Mouse (Mus musculus): Measurements from ENCODE around the gene Brd1. TPM values are rescaled to one million over a fixed set of nuclear protein-coding genes. Genes with fewer than 3 reads are reported as not detected.

Brd1 gene
- polyA plus RNA-seq, 1 experiment from 2014 or later, result 5.6 TPM

- no peak for TF ChIP-seq EP300 (IDR thresholded peaks at IDR 0.05; ENCODE audit: low read depth)
- TF ChIP-seq CTCF (IDR thresholded peaks at IDR 0.05; ENCODE audit: low read depth), result no peak
- Histone ChIP-seq H3K27me3 (ENCODE audit: insufficient read depth, low read length) (no peaks in the 10 kb centered on the region), H3K9ac (replicated peaks) (no peak overlapping the region), H3K4me3 (ENCODE audit: low read depth, low read length) (no peak overlapping the region), H3K9me3 (ENCODE audit: low read length) (no peaks in the 10 kb centered on the region), H3K4me1 (ENCODE audit: insufficient read depth) (no peaks in the 10 kb centered on the region), H3K4me2 (ENCODE audit: low read depth, low read length) (no peak overlapping the region), H3K36me3 (replicated peaks; ENCODE audit: insufficient read depth, low read length) (peaks cover 64% of the 10 kb centered on the region), H3K27ac (ENCODE audit: low read depth) (no peak overlapping the region)
- ATAC-seq (no peak), DNase-seq (no peak)
- WGBS (ENCODE audit: insufficient replicate concordance), result 87% methylated on average over 10 of the region's 10 CpGs
Measured at GRCm38 (mm10) chr15:88688120-88688519, 45.9 kb downstream of the Brd1 start.

- no peak overlapping the region for H3K4me3 ChIP-seq (ENCODE audit: low read depth, low read length)
- WGBS (ENCODE audit: insufficient replicate concordance), result 80% methylated on average over 5 of the region's 5 CpGs
- no peak for DNase-seq
- TF ChIP-seq CTCF (IDR thresholded peaks at IDR 0.05; ENCODE audit: low read depth), result no peak
- no peak for TF ChIP-seq EP300 (IDR thresholded peaks at IDR 0.05; ENCODE audit: low read depth)
- no peaks in the 10 kb centered on the region for H3K27me3 ChIP-seq (ENCODE audit: insufficient read depth, low read length)
- H3K9me3 ChIP-seq (ENCODE audit: low read length), result no peaks in the 10 kb centered on the region
- no peak for ATAC-seq
- H3K4me1 ChIP-seq (ENCODE audit: insufficient read depth), result no peaks in the 10 kb centered on the region
- no peak overlapping the region for H3K9ac ChIP-seq (replicated peaks)
- H3K4me2 ChIP-seq (ENCODE audit: low read depth, low read length), result no peak overlapping the region
- H3K27ac ChIP-seq (ENCODE audit: low read depth), result no peak overlapping the region
- H3K36me3 ChIP-seq (replicated peaks; ENCODE audit: insufficient read depth, low read length), result peaks cover 56% of the 10 kb centered on the region
Measured at GRCm38 (mm10) chr15:88686725-88687124, 47.3 kb downstream of the Brd1 start.

GRCm38 (mm10) chr15:88684039-88684438 is 50.0 kb downstream of the Brd1 start:
- H3K27me3 ChIP-seq (ENCODE audit: insufficient read depth, low read length), result no peaks in the 10 kb centered on the region
- no peaks in the 10 kb centered on the region for H3K9me3 ChIP-seq (ENCODE audit: low read length)
- no peak for ATAC-seq
- H3K4me2 ChIP-seq (ENCODE audit: low read depth, low read length), result no peak overlapping the region
- no peak overlapping the region for H3K27ac ChIP-seq (ENCODE audit: low read depth)
- H3K9ac ChIP-seq (replicated peaks), result no peak overlapping the region
- DNase-seq, result no peak
- H3K36me3 ChIP-seq (replicated peaks; ENCODE audit: insufficient read depth, low read length), result peaks cover 31% of the 10 kb centered on the region
- 83% methylated on average over 6 of the region's 6 CpGs for WGBS (ENCODE audit: insufficient replicate concordance)
- TF ChIP-seq EP300 (IDR thresholded peaks at IDR 0.05; ENCODE audit: low read depth) (no peak), CTCF (IDR thresholded peaks at IDR 0.05; ENCODE audit: low read depth) (no peak)
- H3K4me1 ChIP-seq (ENCODE audit: insufficient read depth), result no peaks in the 10 kb centered on the region
- H3K4me3 ChIP-seq (ENCODE audit: low read depth, low read length), result no peak overlapping the region

GRCm38 (mm10) chr15:88680931-88681330 is 53.1 kb downstream of the Brd1 start:
- Histone ChIP-seq H3K4me3 (ENCODE audit: low read depth, low read length) (no peak overlapping the region), H3K27me3 (ENCODE audit: insufficient read depth, low read length) (no peaks in the 10 kb centered on the region)
- no peak for DNase-seq

GRCm38 (mm10) chr15:88677568-88677967 is 56.5 kb downstream of the Brd1 start:
- Histone ChIP-seq H3K4me1 (ENCODE audit: insufficient read depth) (no peaks in the 10 kb centered on the region), H3K27ac (ENCODE audit: low read depth) (no peak overlapping the region), H3K9ac (replicated peaks) (no peak overlapping the region), H3K9me3 (ENCODE audit: low read length) (no peaks in the 10 kb centered on the region), H3K4me3 (ENCODE audit: low read depth, low read length) (no peak overlapping the region), H3K4me2 (ENCODE audit: low read depth, low read length) (no peak overlapping the region), H3K27me3 (ENCODE audit: insufficient read depth, low read length) (no peaks in the 10 kb centered on the region), H3K36me3 (replicated peaks; ENCODE audit: insufficient read depth, low read length) (no peaks in the 10 kb centered on the region)
- 71% methylated on average over 5 of the region's 5 CpGs for WGBS (ENCODE audit: insufficient replicate concordance)
- no peak for TF ChIP-seq EP300 (IDR thresholded peaks at IDR 0.05; ENCODE audit: low read depth)
- TF ChIP-seq CTCF (IDR thresholded peaks at IDR 0.05; ENCODE audit: low read depth), result no peak
- no peak for DNase-seq
- ATAC-seq, result no peak

More at GRCm38 (mm10) chr15:88680931-88681330, 53.1 kb downstream of the Brd1 start:
- no peak for ATAC-seq
- Histone ChIP-seq H3K4me2 (ENCODE audit: low read depth, low read length) (no peak overlapping the region), H3K9ac (replicated peaks) (no peak overlapping the region), H3K36me3 (replicated peaks; ENCODE audit: insufficient read depth, low read length) (peaks cover 4% of the 10 kb centered on the region), H3K9me3 (ENCODE audit: low read length) (no peaks in the 10 kb centered on the region), H3K27ac (ENCODE audit: low read depth) (no peak overlapping the region), H3K4me1 (ENCODE audit: insufficient read depth) (no peaks in the 10 kb centered on the region)
- TF ChIP-seq CTCF (IDR thresholded peaks at IDR 0.05; ENCODE audit: low read depth) (no peak), EP300 (IDR thresholded peaks at IDR 0.05; ENCODE audit: low read depth) (no peak)
- WGBS (ENCODE audit: insufficient replicate concordance), result 56% methylated on average over 5 of the region's 5 CpGs

GRCm38 (mm10) chr15:88675998-88676397 is 58.0 kb downstream of the Brd1 start:
- H3K36me3 ChIP-seq (replicated peaks; ENCODE audit: insufficient read depth, low read length), result no peaks in the 10 kb centered on the region
- ATAC-seq (no peak), DNase-seq (no peak)
- no peak overlapping the region for H3K27ac ChIP-seq (ENCODE audit: low read depth)
- no peaks in the 10 kb centered on the region for H3K4me1 ChIP-seq (ENCODE audit: insufficient read depth)
- H3K27me3 ChIP-seq (ENCODE audit: insufficient read depth, low read length), result no peaks in the 10 kb centered on the region
- WGBS (ENCODE audit: insufficient replicate concordance), result 80% methylated on average over 5 of the region's 5 CpGs
- no peak overlapping the region for H3K4me2 ChIP-seq (ENCODE audit: low read depth, low read length)
- no peaks in the 10 kb centered on the region for H3K9me3 ChIP-seq (ENCODE audit: low read length)
- no peak overlapping the region for H3K4me3 ChIP-seq (ENCODE audit: low read depth, low read length)
- no peak for TF ChIP-seq CTCF (IDR thresholded peaks at IDR 0.05; ENCODE audit: low read depth)
- TF ChIP-seq EP300 (IDR thresholded peaks at IDR 0.05; ENCODE audit: low read depth), result no peak
- H3K9ac ChIP-seq (replicated peaks), result no peak overlapping the region

GRCm38 (mm10) chr15:88668693-88669092 is 65.3 kb downstream of the Brd1 start:
- DNase-seq, result no peak
- no peak overlapping the region for H3K4me2 ChIP-seq (ENCODE audit: low read depth, low read length)
- no peak overlapping the region for H3K27ac ChIP-seq (ENCODE audit: low read depth)
- no peak for ATAC-seq
- 83% methylated on average over 2 of the region's 2 CpGs for WGBS (ENCODE audit: insufficient replicate concordance)
- no peaks in the 10 kb centered on the region for H3K27me3 ChIP-seq (ENCODE audit: insufficient read depth, low read length)
- H3K9me3 ChIP-seq (ENCODE audit: low read length), result no peaks in the 10 kb centered on the region
- no peaks in the 10 kb centered on the region for H3K36me3 ChIP-seq (replicated peaks; ENCODE audit: insufficient read depth, low read length)
- H3K9ac ChIP-seq (replicated peaks), result no peak overlapping the region
- no peaks in the 10 kb centered on the region for H3K4me1 ChIP-seq (ENCODE audit: insufficient read depth)
- TF ChIP-seq EP300 (IDR thresholded peaks at IDR 0.05; ENCODE audit: low read depth), result no peak
- no peak for TF ChIP-seq CTCF (IDR thresholded peaks at IDR 0.05; ENCODE audit: low read depth)
- H3K4me3 ChIP-seq (ENCODE audit: low read depth, low read length), result no peak overlapping the region

Data from liver, postnatal 0 days (tissue).